ENCODE assay signal across 8 mouse cellular contexts in genomic region chr8:121113261-121113660, GRCm38 (mm10). TPM values are rescaled to one million over a fixed set of nuclear protein-coding genes. Genes with fewer than 3 reads are reported as not detected.
DNase-seq lines count a peak whose midpoint lies in the region; ATAC-seq and TF ChIP-seq lines count a peak whose summit lies in the region.

No protein-coding gene starts in this region.

- POLR2A ChIA-PET in Patski (lab: Charles Lee): no interaction called here

- in situ Hi-C loops in Patski (cut with MboI; ENCODE audit: low pct_unique_long_range_greater_than_20kb): loop anchor here (5.0 kb wide), 2 partner anchors 284 to 399 kb away; no protein-coding TSS in a partner anchor

- CTCF ChIA-PET in Patski (lab: Charles Lee): interaction anchor here (0.6 to 2.8 kb wide), 13 partner anchors 9 to 465 kb away, joined by 3 to 24 read pairs (median 4); partner anchors contain the start of gene Fbxo31

- 0 out of 2 replicates have a peak overlapping the region, but pooled peaks have one; percentile 14 for H3K4me2 ChIP-seq in hindbrain, embryonic 15.5 days

- TF ChIP-seq CTCF in Patski (IDR thresholded peaks at IDR 0.05): no peak

- no peak overlapping the region for H3K4me3 ChIP-seq in hindbrain, embryonic 15.5 days

- ATAC-seq in Patski: peak; percentile 42
- ATAC-seq in hindbrain, embryonic 15.5 days (ENCODE audit: low FRiP score, low read depth): peak; percentile 35; the same call in 1 of the 2 replicates

- no peaks in the 10 kb centered on the region for H3K27me3 ChIP-seq in Patski
- H3K27me3 ChIP-seq in hindbrain, embryonic 15.5 days: peaks cover 68% of the 10 kb centered on the region

- no peak overlapping the region for H3K27ac ChIP-seq in hindbrain, embryonic 15.5 days (replicated peaks)

- no peak for DNase-seq in Patski (ENCODE audit: low read depth, low spot score)
- peak; percentile 93 for DNase-seq in cerebellum, adult 9-11 months
- peak; percentile 77 to 93 for DNase-seq in frontal cortex, postnatal 10 days (ENCODE audit: low spot score in 2 of 2)
- DNase-seq in left cerebral cortex, adult 11 months (ENCODE audit: low spot score): peak; percentile 90
- peak; percentile 97 for DNase-seq in lung, postnatal 36 days
- DNase-seq in retina, postnatal 7 days (ENCODE audit: low read depth, low spot score): peak; percentile 92
- peak; percentile 94 to 97 for DNase-seq in urinary bladder, adult 18-20 months (ENCODE audit: low spot score in 2 of 2)

- H3K9me3 ChIP-seq in hindbrain, embryonic 15.5 days: no peaks in the 10 kb centered on the region

- peaks cover 17% of the 10 kb centered on the region for H3K4me1 ChIP-seq in hindbrain, embryonic 15.5 days (replicated peaks)

- H3K9ac ChIP-seq in hindbrain, embryonic 15.5 days: no peak overlapping the region

- H3K36me3 ChIP-seq in hindbrain, embryonic 15.5 days: no peaks in the 10 kb centered on the region

- under 1% methylated on average over 21 of the region's 21 CpGs for WGBS in hindbrain, embryonic 15.5 days

RNA-seq across cellular contexts. Expression of gene Foxc2, which starts 2.7 kb away (rescaled TPM):
- polyA plus RNA-seq in Patski (2021): 2.1 TPM
- polyA plus RNA-seq in hindbrain, embryonic 15.5 days (2015; fragmentation: Nextera tagmentation; extraction: Ambion mirVana): 4.1 and 5.5 TPM in 2 replicates

RNA-seq across cellular contexts. Expression of gene Mthfsd, which starts 5.1 kb away (rescaled TPM):
- polyA plus RNA-seq in Patski (2021): 62.0 TPM
- 50.3 and 51.0 TPM in 2 replicates for polyA plus RNA-seq in hindbrain, embryonic 15.5 days (2015; fragmentation: Nextera tagmentation; extraction: Ambion mirVana)

RNA-seq across cellular contexts. Expression of gene Foxl1, which starts 14.5 kb away (rescaled TPM):
- polyA plus RNA-seq in Patski (2021): 0.05 TPM
- 0.14 and 0.40 TPM in 2 replicates for polyA plus RNA-seq in hindbrain, embryonic 15.5 days (2015; fragmentation: Nextera tagmentation; extraction: Ambion mirVana)

RNA-seq across cellular contexts. Expression of gene Foxf1, which starts 29.1 kb away (rescaled TPM):
- polyA plus RNA-seq in Patski (2021): 1.8 TPM
- polyA plus RNA-seq in hindbrain, embryonic 15.5 days (2015; fragmentation: Nextera tagmentation; extraction: Ambion mirVana): 1.3 and 1.4 TPM in 2 replicates
